Mouse (Mus musculus): ENCODE data around the gene Islr. TPM values are rescaled to one million over a fixed set of nuclear protein-coding genes. Genes with fewer than 3 reads are reported as not detected.
A peak's percentile ranks its signal among the peaks of the same experiment; 100 is the strongest.

The Islr gene
- total and polyA plus RNA-seq, 2 experiments, result 1.4 to 7.7 TPM

GRCm38 (mm10) chr9:58206013-58206412 is 1.9 kb upstream of the Islr start:
- H3K36me3 ChIP-seq (ENCODE audit: control insufficient read depth, insufficient read depth, low read length), result no peaks in the 10 kb centered on the region

GRCm38 (mm10) chr9:58204448-58205000 is 418 bp upstream of the Islr start:
- Histone ChIP-seq H3K79me2 (ENCODE audit: control insufficient read depth, insufficient read depth, low read length) (no peaks in the 10 kb centered on the region), H3K27ac (replicated peaks; ENCODE audit: insufficient read depth, low read depth, low read length) (no peak overlapping the region), H3K4me3 (ENCODE audit: insufficient read depth, low read depth, low read length) (peak overlapping the region; percentile 27; the same call in 1 of the 2 replicates), H3K9ac (ENCODE audit: low read depth, low read length) (peak overlapping the region; percentile 42; the same call in 1 of the 2 replicates), H3K27me3 (ENCODE audit: control insufficient read depth, insufficient read depth, low read length) (peaks cover 15% of the 10 kb centered on the region; the same call in 1 of the 2 replicates), H3K4me1 (ENCODE audit: control insufficient read depth, insufficient read depth, low read length) (no peaks in the 10 kb centered on the region), H3K36me3 (ENCODE audit: control insufficient read depth, insufficient read depth, low read length) (no peaks in the 10 kb centered on the region)
- TF ChIP-seq POLR2A (IDR thresholded peaks at IDR 0.05; ENCODE audit: extremely low read depth, insufficient read depth, low read length) (no peak), CTCF (IDR thresholded peaks at IDR 0.05; ENCODE audit: low read depth, low read length) (peak; percentile 97)
- DNase-seq (ENCODE audit: extremely low read depth, low read depth, low spot score), result peak; percentile 67
- WGBS, result 1% methylated on average over 18 of the region's 18 CpGs

More at GRCm38 (mm10) chr9:58206013-58206412, 1.9 kb upstream of the Islr start:
- H3K27ac ChIP-seq (replicated peaks; ENCODE audit: insufficient read depth, low read depth, low read length), result no peak overlapping the region
- H3K9ac ChIP-seq (ENCODE audit: low read depth, low read length), result no peak overlapping the region
- H3K4me3 ChIP-seq (ENCODE audit: insufficient read depth, low read depth, low read length), result no peak overlapping the region
- H3K4me1 ChIP-seq (ENCODE audit: control insufficient read depth, insufficient read depth, low read length), result no peaks in the 10 kb centered on the region
- no peak for DNase-seq (ENCODE audit: extremely low read depth, low read depth, low spot score)
- TF ChIP-seq CTCF (IDR thresholded peaks at IDR 0.05; ENCODE audit: low read depth, low read length) (no peak), POLR2A (IDR thresholded peaks at IDR 0.05; ENCODE audit: extremely low read depth, insufficient read depth, low read length) (no peak)
- no peaks in the 10 kb centered on the region for H3K79me2 ChIP-seq (ENCODE audit: control insufficient read depth, insufficient read depth, low read length)
- peaks cover 12% of the 10 kb centered on the region; the same call in 1 of the 2 replicates for H3K27me3 ChIP-seq (ENCODE audit: control insufficient read depth, insufficient read depth, low read length)
- WGBS, result 90% methylated on average over 7 of the region's 7 CpGs

- no peak overlapping the region for H3K4me3 ChIP-seq (ENCODE audit: insufficient read depth, low read depth, low read length)
- no peak overlapping the region for H3K9ac ChIP-seq (ENCODE audit: low read depth, low read length)
- H3K36me3 ChIP-seq (ENCODE audit: control insufficient read depth, insufficient read depth, low read length), result no peaks in the 10 kb centered on the region
- H3K27me3 ChIP-seq (ENCODE audit: control insufficient read depth, insufficient read depth, low read length), result peaks cover 24% of the 10 kb centered on the region; the same call in 1 of the 2 replicates
- no peak for TF ChIP-seq POLR2A (IDR thresholded peaks at IDR 0.05; ENCODE audit: extremely low read depth, insufficient read depth, low read length)
- H3K4me1 ChIP-seq (ENCODE audit: control insufficient read depth, insufficient read depth, low read length), result no peaks in the 10 kb centered on the region
- H3K27ac ChIP-seq (replicated peaks; ENCODE audit: insufficient read depth, low read depth, low read length), result no peak overlapping the region
- H3K79me2 ChIP-seq (ENCODE audit: control insufficient read depth, insufficient read depth, low read length), result no peaks in the 10 kb centered on the region
- DNase-seq (ENCODE audit: extremely low read depth, low read depth, low spot score), result no peak
- WGBS, result 10% methylated on average over 14 of the region's 14 CpGs
Measured at GRCm38 (mm10) chr9:58202676-58203453, 1.2 kb downstream of the Islr start.

GRCm38 (mm10) chr9:58201861-58202549 is 2.1 kb downstream of the Islr start:
- H3K4me1 ChIP-seq (ENCODE audit: control insufficient read depth, insufficient read depth, low read length), result no peaks in the 10 kb centered on the region
- H3K27ac ChIP-seq (replicated peaks; ENCODE audit: insufficient read depth, low read depth, low read length), result no peak overlapping the region
- H3K79me2 ChIP-seq (ENCODE audit: control insufficient read depth, insufficient read depth, low read length), result no peaks in the 10 kb centered on the region
- no peak overlapping the region for H3K4me3 ChIP-seq (ENCODE audit: insufficient read depth, low read depth, low read length)
- TF ChIP-seq CTCF (IDR thresholded peaks at IDR 0.05; ENCODE audit: low read depth, low read length) (no peak), POLR2A (IDR thresholded peaks at IDR 0.05; ENCODE audit: extremely low read depth, insufficient read depth, low read length) (no peak)
- peaks cover 30% of the 10 kb centered on the region; the same call in 1 of the 2 replicates for H3K27me3 ChIP-seq (ENCODE audit: control insufficient read depth, insufficient read depth, low read length)
- no peak for DNase-seq (ENCODE audit: extremely low read depth, low read depth, low spot score)
- no peak overlapping the region for H3K9ac ChIP-seq (ENCODE audit: low read depth, low read length)
- WGBS, result 4% methylated on average over 37 of the region's 37 CpGs
- H3K36me3 ChIP-seq (ENCODE audit: control insufficient read depth, insufficient read depth, low read length), result no peaks in the 10 kb centered on the region

- Histone ChIP-seq H3K27me3 (ENCODE audit: control insufficient read depth, insufficient read depth, low read length) (peaks cover 33% of the 10 kb centered on the region; the same call in 1 of the 2 replicates), H3K4me1 (ENCODE audit: control insufficient read depth, insufficient read depth, low read length) (no peaks in the 10 kb centered on the region), H3K27ac (replicated peaks; ENCODE audit: insufficient read depth, low read depth, low read length) (no peak overlapping the region), H3K79me2 (ENCODE audit: control insufficient read depth, insufficient read depth, low read length) (no peaks in the 10 kb centered on the region), H3K9ac (ENCODE audit: low read depth, low read length) (no peak overlapping the region), H3K4me3 (ENCODE audit: insufficient read depth, low read depth, low read length) (no peak overlapping the region), H3K36me3 (ENCODE audit: control insufficient read depth, insufficient read depth, low read length) (no peaks in the 10 kb centered on the region)
- WGBS, result 4% methylated on average over 24 of the region's 24 CpGs
- TF ChIP-seq POLR2A (IDR thresholded peaks at IDR 0.05; ENCODE audit: extremely low read depth, insufficient read depth, low read length) (no peak), CTCF (IDR thresholded peaks at IDR 0.05; ENCODE audit: low read depth, low read length) (no peak)
- no peak for DNase-seq (ENCODE audit: extremely low read depth, low read depth, low spot score)
Measured at GRCm38 (mm10) chr9:58201091-58201842, 2.8 kb downstream of the Islr start.

Measured in liver, adult 2 months (tissue).